Mouse (Mus musculus) granulocyte monocyte progenitor cell, adult 5-6 weeks (primary cell): Measurements from ENCODE around the gene Cmss1. TPM values are rescaled to one million over a fixed set of nuclear protein-coding genes. Genes with fewer than 3 reads are reported as not detected.

Source experiments
- ATAC-seq: replicated peaks from 2 replicates; pipeline ENCODE4 v1.8.0; 2016; ENCODE audit warnings: mild to moderate bottlenecking, moderate TSS enrichment, inconsistent platforms; ENCODE audit not compliant: poor library complexity, severe bottlenecking
- total RNA-seq, 2 experiments: library from RNA; stranded (forward) in 1 of 2; stranded (reverse) in 1 of 2; fragments of 200-712, 200-1000 nt in 1 of 2; fragments of >200 nt in 1 of 2; fragmentation: Nextera tagmentation in 1 of 2; gene quantifications; 2 replicates each; pipeline ENCODE4 v1.2.3; 2014 to 2017

Gene Cmss1
- total RNA-seq, 2 experiments from 2014 or later, result 42.6 to 72.4 TPM

DNA sequence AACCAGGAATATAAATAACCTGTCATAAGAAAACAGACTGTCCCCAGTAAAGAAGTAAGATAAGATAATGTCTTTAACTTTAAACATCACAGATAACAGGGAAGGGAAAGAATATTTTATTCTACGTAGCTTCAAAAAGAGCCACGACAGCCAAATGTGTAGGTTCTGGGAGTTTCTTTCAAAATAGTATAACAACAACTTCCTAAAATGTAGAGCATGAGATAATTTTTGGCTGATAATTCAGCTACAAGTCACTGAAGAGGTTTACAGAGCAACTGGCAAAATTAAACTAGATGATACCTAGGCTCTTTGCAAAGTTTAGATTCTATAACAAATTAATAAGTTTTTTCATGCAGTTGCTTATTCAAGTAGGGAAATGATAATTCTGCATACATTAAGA is 123.2 kb downstream of the Cmss1 start:
- no peak for ATAC-seq

DNA sequence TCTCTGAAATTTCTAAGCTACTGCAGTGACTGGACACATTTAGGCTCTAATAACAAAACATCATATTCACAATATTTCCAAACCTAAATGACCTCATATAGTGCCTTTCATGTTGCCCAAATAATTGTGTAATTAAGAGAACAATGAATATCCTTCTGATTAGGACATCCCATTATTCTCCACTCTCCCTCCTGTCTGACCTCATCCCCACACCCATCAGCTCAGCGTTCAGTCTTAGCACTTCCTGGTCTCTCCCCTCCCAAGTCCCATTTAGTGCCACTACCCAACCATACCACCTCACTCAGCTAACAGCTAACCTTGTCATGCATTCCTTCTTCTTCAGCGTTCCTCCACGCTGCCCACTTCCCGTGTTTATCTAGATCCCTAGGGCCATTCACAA is 123.8 kb downstream of the Cmss1 start:
- peak; percentile 50 for ATAC-seq

GRCm38 (mm10) chr16:57482264-57482663 is 124.4 kb downstream of the Cmss1 start:
- peak; percentile 99 for ATAC-seq

- no peak for ATAC-seq
Observed at GRCm38 (mm10) chr16:57479776-57480175, 126.9 kb downstream of the Cmss1 start.

GRCm38 (mm10) chr16:57478451-57478850 is 128.2 kb downstream of the Cmss1 start:
- ATAC-seq, result no peak

- no peak for ATAC-seq
Observed at GRCm38 (mm10) chr16:57473415-57474085, 133.1 kb downstream of the Cmss1 start.

DNA sequence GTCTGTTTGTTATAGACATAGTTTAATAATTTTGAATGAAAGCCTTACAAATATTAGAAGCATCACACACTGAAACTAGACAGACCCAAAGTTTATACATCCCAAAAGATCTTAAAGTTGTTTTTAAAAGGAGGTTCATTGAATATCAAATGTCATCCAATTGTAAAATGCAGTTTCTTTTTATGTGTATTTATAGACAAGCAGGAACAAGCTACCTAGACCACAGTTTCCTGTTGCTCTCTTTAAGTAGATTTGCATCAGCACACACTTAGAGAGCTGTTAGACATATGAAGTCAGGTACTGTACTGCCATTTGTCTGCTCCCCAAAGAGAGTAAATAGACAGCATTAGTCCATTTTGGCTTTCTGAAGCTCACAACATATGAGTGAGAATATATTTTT is 135.6 kb downstream of the Cmss1 start:
- peak; percentile 79 for ATAC-seq

DNA sequence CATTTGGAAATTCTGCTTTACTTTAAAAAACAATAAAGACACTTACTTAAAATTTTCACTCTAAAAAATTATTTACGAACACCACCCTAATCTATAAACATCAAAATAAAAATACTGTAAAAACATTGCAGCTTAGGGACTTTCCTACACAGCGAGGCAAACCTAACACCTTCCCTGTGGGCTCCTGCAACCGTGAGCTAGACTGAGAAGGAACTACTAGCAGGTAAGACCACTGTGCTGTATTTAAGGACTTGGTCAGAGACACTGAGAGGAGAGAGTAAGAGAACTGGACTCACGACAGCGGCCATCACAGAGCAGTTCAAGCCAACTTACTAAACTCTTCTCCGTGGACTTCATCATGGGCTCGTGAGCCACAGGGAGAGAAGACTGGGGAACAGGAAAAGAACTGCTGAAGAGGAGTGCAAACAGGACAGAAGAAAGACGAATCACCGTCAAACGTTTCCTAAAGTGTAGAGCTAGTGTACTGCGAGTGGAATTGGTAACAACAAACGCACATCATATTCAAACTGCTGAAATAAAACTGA is 136.3 kb downstream of the Cmss1 start:
- no peak for ATAC-seq

- no peak for ATAC-seq
Observed at GRCm38 (mm10) chr16:57469869-57470268, 136.8 kb downstream of the Cmss1 start.

- no peak for ATAC-seq
Observed at GRCm38 (mm10) chr16:57469301-57469700, 137.4 kb downstream of the Cmss1 start.

DNA sequence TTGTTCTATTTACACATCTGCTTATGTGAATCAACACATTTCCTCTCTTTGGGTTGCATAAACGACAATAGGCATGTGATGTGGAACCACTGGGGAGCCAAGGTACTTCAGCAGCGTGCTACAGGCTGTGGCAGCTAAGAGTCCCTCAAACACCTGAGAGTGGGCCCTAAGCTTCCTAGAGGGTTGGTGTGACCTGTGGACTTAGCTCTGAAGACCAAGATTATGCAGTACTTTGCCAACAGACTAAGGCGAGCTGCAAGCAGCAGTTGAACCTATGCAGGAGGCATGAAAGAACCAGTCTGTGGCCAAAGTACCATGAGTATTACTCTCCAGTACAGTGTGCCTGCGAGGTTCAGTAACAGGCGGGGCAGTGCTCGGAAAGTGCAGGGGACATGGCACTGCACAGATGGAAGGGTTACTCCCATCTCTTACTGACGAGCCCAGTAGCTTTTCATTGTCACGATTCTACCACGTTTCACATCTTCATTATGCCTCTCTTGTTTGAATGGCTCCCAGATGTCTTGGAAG is 141.2 kb downstream of the Cmss1 start:
- ATAC-seq, result no peak

DNA sequence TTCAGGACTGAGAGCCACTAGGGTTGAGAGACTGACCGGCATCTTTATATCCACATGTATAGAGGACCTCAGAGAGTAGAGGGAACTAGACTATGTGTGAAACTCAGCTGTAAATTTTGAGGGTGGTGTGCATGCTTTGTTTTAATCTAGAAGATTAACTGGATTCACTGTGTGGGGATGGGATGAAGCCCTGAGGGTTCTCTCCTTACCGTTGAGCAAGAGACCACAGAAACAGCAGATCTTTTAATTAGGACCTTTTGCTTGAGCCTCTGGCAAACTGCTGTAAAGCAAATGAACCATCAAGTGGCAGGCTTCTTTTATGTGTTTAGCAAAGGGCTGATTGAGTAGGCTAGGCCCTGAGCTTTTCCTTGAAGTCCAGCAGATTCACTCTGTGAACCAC is 150.7 kb downstream of the Cmss1 start:
- ATAC-seq, result no peak

- ATAC-seq, result no peak
Observed at GRCm38 (mm10) chr16:57455573-57455972, 151.1 kb downstream of the Cmss1 start.

DNA sequence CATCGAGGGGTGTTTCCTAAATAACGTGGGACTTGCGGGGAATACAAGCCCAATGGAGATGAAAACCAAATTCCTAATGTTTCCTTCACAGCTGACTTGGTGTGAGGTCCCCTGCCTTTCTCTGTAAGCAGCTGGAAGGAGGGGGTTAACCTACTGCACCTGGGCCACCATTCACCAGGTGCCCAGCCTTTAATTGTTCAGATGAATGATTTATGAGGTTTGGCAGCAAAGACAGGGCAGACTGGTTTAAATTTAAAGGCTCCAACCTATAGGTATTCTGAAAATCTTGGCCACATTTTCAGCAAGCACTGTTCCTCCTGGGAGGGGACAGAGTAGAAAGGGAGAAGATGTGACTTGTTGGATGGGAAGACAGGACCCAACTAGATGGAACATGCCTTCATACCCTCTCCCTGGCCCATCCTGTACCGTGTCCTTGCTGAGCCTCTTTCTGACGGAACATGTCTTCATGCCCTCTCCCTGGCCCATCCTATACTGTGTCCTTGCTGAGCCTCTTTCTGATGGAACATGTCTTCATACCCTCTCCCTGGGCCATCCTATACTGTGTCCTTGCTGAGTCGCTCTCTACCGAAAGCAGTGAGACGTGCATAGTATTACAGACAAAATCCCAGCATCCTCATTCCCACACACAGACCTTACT is 152.4 kb downstream of the Cmss1 start:
- no peak for ATAC-seq

GRCm38 (mm10) chr16:57453009-57453408 is 153.7 kb downstream of the Cmss1 start:
- ATAC-seq, result no peak

GRCm38 (mm10) chr16:57445096-57446094 is 161.3 kb downstream of the Cmss1 start:
- ATAC-seq, result no peak

GRCm38 (mm10) chr16:57440706-57441437 is 165.8 kb downstream of the Cmss1 start:
- peak; percentile 56 for ATAC-seq

DNA sequence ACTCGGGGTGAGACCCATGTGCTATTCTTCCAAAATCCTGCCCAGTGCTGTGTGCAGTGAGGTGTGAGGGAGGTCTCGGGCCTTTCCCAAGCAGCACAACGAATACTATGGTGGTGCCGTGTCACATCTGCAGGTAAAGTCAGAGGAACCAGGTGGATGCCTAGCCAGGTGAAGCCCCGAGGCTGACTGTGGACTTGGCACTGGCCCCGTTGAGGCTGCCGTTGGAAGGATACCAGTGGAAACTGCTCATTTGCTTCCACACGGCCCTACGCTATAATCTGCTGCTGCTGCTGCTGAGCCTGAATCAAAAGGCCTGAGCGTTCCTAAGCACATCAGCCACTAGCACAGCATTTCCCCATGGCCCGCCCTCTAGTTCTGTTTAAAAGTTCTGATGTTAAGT is 167.5 kb downstream of the Cmss1 start:
- ATAC-seq, result no peak

DNA sequence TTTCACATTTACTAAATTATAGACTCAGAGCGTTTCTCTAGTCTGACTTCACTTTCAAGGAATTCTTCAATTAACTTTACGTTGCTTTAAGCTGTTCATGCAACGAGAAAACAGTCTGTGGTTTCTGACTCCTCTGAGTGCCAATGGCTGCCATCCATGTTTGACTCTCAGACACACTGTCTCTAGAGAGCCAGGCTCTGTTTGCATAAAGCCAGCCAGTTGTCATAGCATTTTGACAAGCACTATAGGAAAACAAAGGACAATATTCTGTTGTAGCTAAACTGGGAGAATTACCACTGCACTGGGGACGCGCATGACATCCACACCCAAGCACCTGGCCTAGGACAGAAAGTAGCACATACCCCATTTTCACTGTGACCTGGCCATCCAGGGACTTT is 168.4 kb downstream of the Cmss1 start:
- no peak for ATAC-seq
